Mouse (Mus musculus) heart, embryonic 16.5 days (tissue): ENCODE results near the gene Klf13. TPM values are rescaled to one million over a fixed set of nuclear protein-coding genes. Genes with fewer than 3 reads are reported as not detected.

Experiments used
- ATAC-seq: fragments of 200-750 bp; cut with Nextera tagmentation; replicated peaks from 2 replicates; pipeline ENCODE4 v1.8.0; 2017; ENCODE audit warnings: moderate number of reproducible peaks; ENCODE audit not compliant: insufficient read depth, low FRiP score; ENCODE audit errors: extremely low read depth
- H3K27ac ChIP-seq: fragments of 300-500 bp; sonication (generic); 2 replicates; pipeline ENCODE4 v1.5.1; 2014; ENCODE audit warnings: mild to moderate bottlenecking, low read length, control low read depth, moderate library complexity
- H3K27me3 ChIP-seq: fragments of 300-500 bp; sonication (generic); 2 replicates; pipeline ENCODE4 v1.6.1; 2014; ENCODE audit warnings: low read length, mixed read lengths; ENCODE audit not compliant: control insufficient read depth, insufficient read depth
- H3K36me3 ChIP-seq: fragments of 300-500 bp; sonication (generic); 2 replicates; pipeline ENCODE4 v1.6.1; 2014; ENCODE audit not compliant: control insufficient read depth, insufficient read depth
- H3K4me1 ChIP-seq: fragments of 300-500 bp; sonication (generic); 2 replicates; pipeline ENCODE4 v1.6.1; 2014; ENCODE audit warnings: low read length, mixed read lengths; ENCODE audit not compliant: control insufficient read depth, insufficient read depth
- H3K4me2 ChIP-seq: fragments of 300-500 bp; sonication (generic); 2 replicates; pipeline ENCODE4 v1.6.1; 2014; ENCODE audit warnings: low read depth, mild to moderate bottlenecking, control low read depth, low read length
- H3K4me3 ChIP-seq: fragments of 300-500 bp; sonication (generic); 2 replicates; pipeline ENCODE4 v1.5.1; 2014; ENCODE audit warnings: mild to moderate bottlenecking, control low read depth, low read length
- H3K9ac ChIP-seq: fragments of 300-500 bp; sonication (generic); 2 replicates; pipeline ENCODE4 v1.6.1; 2014; ENCODE audit warnings: low read length, control low read depth
- H3K9me3 ChIP-seq: fragments of 300-500 bp; sonication (generic); replicated peaks from 2 replicates; pipeline ENCODE4 v1.6.1; 2016; ENCODE audit warnings: low read length; ENCODE audit not compliant: control insufficient read depth
- WGBS: fragments of 180-500 bp; shearing (Covaris S2); extraction: QIAGEN DNeasy Blood & Tissue Kit; methylation state at CpG from one replicate; pipeline ENCODE4 v1.1.7; 2014; 5-methylcytosine and 5-hydroxymethylcytosine counted together
- polyA plus RNA-seq: library from polyadenylated mRNA; unstranded; fragments of >200 nt; fragmentation: Nextera tagmentation; extraction: Ambion mirVana; gene quantifications from 2 replicates; pipeline ENCODE4 v1.2.1, GENCODE M21; 2015

Klf13 gene
- polyA plus RNA-seq, 1 experiment from 2014 or later, result 24.2 TPM

DNA sequence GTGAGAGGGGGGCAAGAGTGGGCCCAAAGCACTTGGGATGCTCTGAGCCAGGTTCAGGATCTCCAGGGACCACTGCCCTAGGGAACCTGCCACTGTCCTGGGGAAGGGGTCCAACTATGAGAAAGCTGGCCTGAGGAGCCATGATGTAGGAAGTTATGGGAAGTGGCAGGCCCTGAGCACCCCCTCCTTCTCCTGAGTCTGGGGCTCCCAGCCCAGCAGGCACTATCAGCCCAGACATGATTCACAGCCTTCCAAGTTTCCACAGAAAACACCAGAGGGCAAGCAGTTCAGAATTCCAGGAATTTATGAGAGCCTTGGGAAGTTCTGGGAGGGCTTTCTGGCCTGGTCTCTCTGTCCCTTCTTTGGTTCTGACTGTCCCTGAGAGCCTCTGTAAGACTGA lies 63.0 kb downstream of the Klf13 start:
- H3K27ac ChIP-seq, result no peak overlapping the region
- H3K9ac ChIP-seq, result no peak overlapping the region
- H3K4me1 ChIP-seq, result peaks cover 13% of the 10 kb centered on the region
- no peak overlapping the region for H3K4me2 ChIP-seq
- no peaks in the 10 kb centered on the region for H3K36me3 ChIP-seq
- no peak for ATAC-seq
- H3K4me3 ChIP-seq, result no peak overlapping the region
- H3K27me3 ChIP-seq, result no peaks in the 10 kb centered on the region
- H3K9me3 ChIP-seq, result no peaks in the 10 kb centered on the region

- Histone ChIP-seq H3K4me3 (no peak overlapping the region), H3K4me2 (peak overlapping the region; percentile 24), H3K9me3 (no peaks in the 10 kb centered on the region), H3K27me3 (no peaks in the 10 kb centered on the region), H3K36me3 (no peaks in the 10 kb centered on the region), H3K4me1 (peaks cover 4% of the 10 kb centered on the region; the same call in 1 of the 2 replicates), H3K9ac (no peak overlapping the region), H3K27ac (no peak overlapping the region)
- ATAC-seq, result no peak
- WGBS, result 29% methylated on average over 12 of the region's 12 CpGs
Measured at GRCm38 (mm10) chr7:63873880-63874279, 64.8 kb downstream of the Klf13 start.

DNA sequence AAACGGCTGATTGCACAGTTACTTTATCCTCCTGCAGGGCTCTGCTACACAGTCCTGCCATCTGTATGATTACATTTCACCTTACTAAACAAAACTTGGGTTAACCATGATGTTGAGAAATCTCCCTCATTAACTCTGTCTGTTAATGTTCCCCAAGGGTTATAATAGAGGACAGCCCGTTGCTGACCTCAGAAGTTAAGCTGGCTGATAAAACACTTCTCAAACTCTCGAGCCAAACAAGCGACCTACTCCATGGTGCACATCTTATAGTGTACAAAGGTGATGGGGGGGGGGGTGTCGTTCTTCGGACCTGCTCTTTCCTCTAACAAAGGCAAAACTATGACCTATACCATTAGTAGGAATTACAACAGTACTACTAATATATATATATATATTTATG lies 67.0 kb downstream of the Klf13 start:
- ATAC-seq, result no peak
- WGBS, result 68% methylated on average over 6 of the region's 6 CpGs

DNA sequence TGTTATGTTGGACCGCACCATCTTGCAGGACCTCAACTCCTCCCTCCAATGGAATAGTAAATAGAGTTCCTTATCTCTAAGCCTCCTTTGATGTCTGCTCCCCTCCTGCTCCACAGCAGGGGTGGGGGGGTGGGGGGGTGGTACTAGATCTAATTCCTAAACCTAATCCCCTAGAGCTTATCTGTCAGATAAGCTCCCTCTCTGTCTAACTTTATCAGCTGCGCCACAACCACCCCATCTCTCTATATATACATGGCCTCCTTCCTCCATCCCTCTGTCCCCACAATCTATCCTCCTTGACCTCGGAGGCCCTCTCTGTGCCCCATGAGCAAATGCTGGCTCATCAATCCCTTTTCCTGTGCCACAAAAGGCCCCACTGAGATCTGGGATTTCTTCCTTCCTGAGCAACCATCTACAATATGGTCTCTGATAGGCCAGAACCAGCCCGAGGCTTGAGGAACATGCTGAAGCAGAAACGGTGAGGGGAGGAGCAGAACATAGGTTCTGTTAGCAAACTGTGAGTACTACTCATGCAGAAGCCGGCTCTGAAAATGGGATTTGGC lies 70.3 kb downstream of the Klf13 start:
- Histone ChIP-seq H3K36me3 (no peaks in the 10 kb centered on the region), H3K4me1 (no peaks in the 10 kb centered on the region), H3K9ac (no peak overlapping the region), H3K4me2 (no peak overlapping the region), H3K4me3 (no peak overlapping the region), H3K27me3 (no peaks in the 10 kb centered on the region), H3K9me3 (no peaks in the 10 kb centered on the region), H3K27ac (no peak overlapping the region)
- no peak for ATAC-seq
- 30% methylated on average over 6 of the region's 6 CpGs for WGBS

More for the DNA sequence above, 67.0 kb downstream of the Klf13 start:
- H3K4me1 ChIP-seq, result peaks cover 4% of the 10 kb centered on the region; the same call in 1 of the 2 replicates
- H3K9ac ChIP-seq, result no peak overlapping the region
- no peaks in the 10 kb centered on the region for H3K9me3 ChIP-seq
- no peaks in the 10 kb centered on the region for H3K27me3 ChIP-seq
- no peaks in the 10 kb centered on the region for H3K36me3 ChIP-seq
- no peak overlapping the region for H3K4me2 ChIP-seq
- no peak overlapping the region for H3K27ac ChIP-seq
- no peak overlapping the region for H3K4me3 ChIP-seq

DNA sequence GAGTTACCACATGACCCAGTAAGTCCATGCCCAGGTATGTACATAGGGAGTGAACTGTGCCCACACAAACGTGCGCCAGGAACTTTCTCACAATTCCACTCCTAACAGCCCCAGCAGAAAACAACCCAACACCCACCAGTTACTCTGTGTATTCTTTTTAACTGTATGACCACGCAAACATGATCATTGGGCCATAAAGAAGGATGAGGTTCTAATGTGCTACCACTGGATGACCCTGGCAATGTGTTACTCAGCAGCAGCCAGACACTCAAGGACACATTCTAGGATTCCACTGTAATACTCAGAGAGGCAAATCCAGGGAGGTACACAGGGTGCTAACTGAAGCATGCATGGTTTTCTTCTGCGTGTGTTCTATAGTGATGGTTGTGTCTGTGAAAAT lies 72.8 kb downstream of the Klf13 start:
- H3K27ac ChIP-seq, result no peak overlapping the region
- WGBS, result 93% methylated on average over 4 of the region's 4 CpGs
- no peaks in the 10 kb centered on the region for H3K4me1 ChIP-seq
- H3K9ac ChIP-seq, result no peak overlapping the region
- no peaks in the 10 kb centered on the region for H3K9me3 ChIP-seq
- no peak overlapping the region for H3K4me2 ChIP-seq
- no peak for ATAC-seq
- H3K4me3 ChIP-seq, result no peak overlapping the region
- no peaks in the 10 kb centered on the region for H3K27me3 ChIP-seq
- H3K36me3 ChIP-seq, result no peaks in the 10 kb centered on the region

- Histone ChIP-seq H3K4me3 (no peak overlapping the region), H3K9ac (no peak overlapping the region), H3K4me1 (peaks cover 7% of the 10 kb centered on the region), H3K27me3 (no peaks in the 10 kb centered on the region), H3K27ac (no peak overlapping the region), H3K9me3 (no peaks in the 10 kb centered on the region), H3K4me2 (no peak overlapping the region), H3K36me3 (no peaks in the 10 kb centered on the region)
- no peak for ATAC-seq
- 60% methylated on average over 1 of the region's 1 CpGs for WGBS
Measured at GRCm38 (mm10) chr7:63863046-63863445, 75.7 kb downstream of the Klf13 start.

- Histone ChIP-seq H3K4me2 (no peak overlapping the region), H3K4me1 (peaks cover 8% of the 10 kb centered on the region), H3K36me3 (no peaks in the 10 kb centered on the region), H3K9me3 (no peaks in the 10 kb centered on the region), H3K27me3 (no peaks in the 10 kb centered on the region), H3K4me3 (no peak overlapping the region), H3K27ac (no peak overlapping the region), H3K9ac (no peak overlapping the region)
- 89% methylated on average over 6 of the region's 6 CpGs for WGBS
- ATAC-seq, result no peak
Measured at GRCm38 (mm10) chr7:63861123-63861522, 77.6 kb downstream of the Klf13 start.

- Histone ChIP-seq H3K9me3 (no peaks in the 10 kb centered on the region), H3K27ac (no peak overlapping the region), H3K36me3 (no peaks in the 10 kb centered on the region), H3K4me2 (peak overlapping the region; percentile 68), H3K4me3 (peak overlapping the region; percentile 54), H3K4me1 (peaks cover 8% of the 10 kb centered on the region), H3K27me3 (no peaks in the 10 kb centered on the region), H3K9ac (peak overlapping the region; percentile 65)
- peak; percentile 73 for ATAC-seq
- WGBS, result 3% methylated on average over 22 of the region's 22 CpGs
Measured at GRCm38 (mm10) chr7:63858571-63859152, 80.1 kb downstream of the Klf13 start.

DNA sequence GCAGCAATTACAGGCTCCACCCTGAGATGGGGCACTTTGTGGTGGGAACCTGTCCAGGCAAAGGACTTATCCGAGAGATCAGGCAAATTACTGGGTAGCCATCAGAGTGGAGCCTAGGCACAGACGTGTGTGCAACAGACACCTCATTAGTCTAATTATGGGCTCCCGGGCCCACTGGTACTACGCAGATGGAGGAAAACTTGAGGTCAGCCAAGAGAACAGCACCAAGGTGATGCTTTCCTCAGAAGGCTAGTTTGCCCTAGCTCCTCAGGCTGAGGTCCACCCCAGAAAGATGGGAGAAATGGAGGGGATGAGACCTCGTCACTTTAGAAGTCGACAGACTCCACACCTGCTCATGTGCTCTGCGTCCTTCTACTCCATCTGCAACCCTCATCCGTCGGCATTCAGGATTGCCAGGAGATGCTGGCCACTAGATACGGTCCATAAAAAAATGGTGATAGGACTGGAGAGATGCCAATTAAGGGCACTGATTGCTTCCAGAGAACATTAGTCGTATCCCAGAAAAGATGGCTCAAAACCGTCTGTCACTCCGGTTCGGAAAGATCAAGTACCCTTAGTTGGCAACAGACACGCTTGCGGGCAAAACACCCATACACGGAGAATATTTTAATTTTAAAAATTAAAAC lies 80.8 kb downstream of the Klf13 start:
- no peaks in the 10 kb centered on the region for H3K36me3 ChIP-seq
- no peak overlapping the region for H3K4me3 ChIP-seq
- H3K4me2 ChIP-seq, result no peak overlapping the region
- no peaks in the 10 kb centered on the region for H3K9me3 ChIP-seq
- no peak overlapping the region for H3K9ac ChIP-seq
- H3K4me1 ChIP-seq, result peaks cover 8% of the 10 kb centered on the region
- H3K27me3 ChIP-seq, result no peaks in the 10 kb centered on the region
- 77% methylated on average over 17 of the region's 17 CpGs for WGBS
- no peak for ATAC-seq
- no peak overlapping the region for H3K27ac ChIP-seq
